Mouse (Mus musculus) layer of hippocampus, adult 11-12 months (tissue): ENCODE results near the gene Lamc2.
"Not testable (repeated sequence)": the region's sequence is repeated elsewhere in the genome, so short reads cannot be mapped to it uniquely, and the experiment has no call there.

Experiments used
- DNase-seq: peaks from one replicate; pipeline ENCODE4 v3.0.0; 2022; ENCODE audit warnings: low spot score

Gene Lamc2

DNA sequence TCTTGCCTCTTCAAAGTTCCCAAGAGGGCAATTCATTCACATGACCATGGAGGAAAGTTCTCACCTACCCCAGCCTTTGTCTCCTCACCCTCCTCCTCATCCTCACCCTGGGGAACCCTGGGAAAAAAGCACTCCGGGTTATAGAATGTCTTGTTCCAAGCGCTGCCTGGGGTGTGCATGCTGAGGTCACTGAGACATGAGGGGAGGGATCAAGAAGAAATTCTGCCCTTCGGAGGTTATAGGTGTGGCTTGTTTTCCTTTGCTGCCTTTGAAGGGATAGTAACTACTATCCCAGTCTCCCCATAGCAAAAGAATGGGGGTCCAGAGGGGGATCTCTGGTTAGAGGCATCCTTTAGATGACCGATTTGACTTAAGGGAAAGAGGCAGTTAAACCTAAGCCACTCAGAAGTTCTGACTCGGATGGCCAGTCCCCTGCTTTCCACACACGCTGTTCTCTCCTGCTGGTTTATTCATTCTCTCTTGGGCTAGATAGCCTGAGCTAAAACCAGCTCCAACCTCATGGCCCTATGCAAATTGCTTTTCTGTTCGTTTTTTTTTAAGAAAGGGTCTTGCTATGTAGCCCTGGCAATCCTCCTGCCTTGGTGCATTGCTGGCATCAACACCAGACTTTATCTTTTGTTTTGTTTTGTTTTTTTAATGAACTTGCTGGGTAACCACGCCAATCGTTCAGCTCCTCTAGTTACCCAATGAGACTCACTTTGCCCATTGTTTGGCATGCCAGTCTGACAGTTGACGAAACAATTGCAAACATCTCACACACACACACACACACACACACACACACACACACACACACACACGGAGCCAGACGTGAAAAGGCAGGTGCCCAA lies 91.8 kb downstream of the Lamc2 start:
- no peak for DNase-seq

DNA sequence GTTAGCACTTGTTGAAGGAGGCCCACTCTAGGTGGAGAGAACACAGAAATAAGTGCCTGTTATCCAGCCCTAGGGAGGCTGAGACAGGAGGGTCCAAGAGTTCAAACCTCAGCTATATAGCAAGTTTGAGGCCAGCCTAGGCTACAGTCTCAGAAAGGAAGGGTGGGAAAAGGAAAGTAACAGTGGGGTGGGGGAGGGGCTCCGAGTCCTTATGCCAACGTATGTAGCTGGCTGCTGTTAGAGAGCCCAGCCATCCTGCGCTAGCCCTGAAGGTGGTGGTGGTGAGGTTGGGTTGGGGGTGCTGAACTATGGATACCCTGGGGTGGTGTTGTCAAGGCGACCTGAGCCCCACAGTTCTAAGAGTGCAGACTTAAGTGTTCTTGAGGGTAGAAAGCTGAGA lies 92.7 kb downstream of the Lamc2 start:
- DNase-seq = no peak

DNA sequence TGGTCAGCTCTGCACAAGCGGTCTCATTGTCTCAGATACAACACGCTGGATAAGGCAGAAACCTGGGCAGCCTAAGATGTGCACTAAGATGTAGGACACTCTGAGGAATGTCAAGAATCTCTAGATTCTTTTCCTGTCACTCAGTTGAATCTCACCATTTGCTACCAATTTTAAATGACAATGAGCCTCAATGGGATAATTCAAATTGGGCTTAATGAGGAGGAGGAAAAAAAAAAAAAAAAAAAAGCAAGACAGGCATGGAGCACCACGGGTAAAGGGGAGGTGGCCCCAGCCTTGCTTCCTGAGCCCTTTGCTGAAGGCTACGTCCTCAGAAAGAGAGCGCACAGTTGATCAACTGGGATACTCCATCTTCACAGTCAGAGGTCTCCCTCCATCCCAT lies 93.1 kb downstream of the Lamc2 start:
- DNase-seq = no peak

DNA sequence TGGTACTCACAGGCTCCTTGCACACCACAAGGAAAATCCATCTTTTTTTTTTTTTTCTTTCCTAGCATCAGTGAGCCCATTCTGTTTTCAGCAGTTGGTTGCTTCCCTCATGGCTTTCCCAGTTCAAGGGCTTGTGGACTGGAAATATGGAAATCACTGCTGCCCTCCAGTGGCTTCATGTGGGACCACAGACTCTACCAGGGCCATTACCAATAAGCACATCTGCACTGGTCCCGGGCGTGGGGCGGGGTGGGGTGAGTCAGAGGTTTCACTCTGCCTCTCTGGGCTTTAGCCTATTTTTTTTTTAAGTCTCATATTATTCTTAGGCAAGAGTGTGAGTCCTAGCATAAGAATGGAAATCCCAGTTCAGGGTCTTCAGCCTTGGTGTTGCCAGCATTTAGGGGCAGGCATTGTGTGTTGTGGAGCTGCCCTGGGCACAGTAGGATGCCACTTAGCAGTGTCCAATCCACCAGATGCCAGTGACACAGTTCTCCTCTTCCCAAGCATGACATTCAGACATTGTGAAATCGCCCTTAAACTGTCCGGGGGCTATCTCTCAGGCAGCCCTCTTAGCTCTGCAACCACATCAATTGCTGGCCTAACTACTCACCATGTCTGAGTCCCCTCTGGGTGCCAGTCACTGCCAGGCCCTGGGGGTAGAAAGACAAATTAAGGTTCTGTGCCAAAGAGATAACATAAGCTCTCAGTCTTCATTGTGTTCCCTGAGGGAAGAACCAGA lies 93.8 kb downstream of the Lamc2 start:
- DNase-seq = peak; percentile 81

DNA sequence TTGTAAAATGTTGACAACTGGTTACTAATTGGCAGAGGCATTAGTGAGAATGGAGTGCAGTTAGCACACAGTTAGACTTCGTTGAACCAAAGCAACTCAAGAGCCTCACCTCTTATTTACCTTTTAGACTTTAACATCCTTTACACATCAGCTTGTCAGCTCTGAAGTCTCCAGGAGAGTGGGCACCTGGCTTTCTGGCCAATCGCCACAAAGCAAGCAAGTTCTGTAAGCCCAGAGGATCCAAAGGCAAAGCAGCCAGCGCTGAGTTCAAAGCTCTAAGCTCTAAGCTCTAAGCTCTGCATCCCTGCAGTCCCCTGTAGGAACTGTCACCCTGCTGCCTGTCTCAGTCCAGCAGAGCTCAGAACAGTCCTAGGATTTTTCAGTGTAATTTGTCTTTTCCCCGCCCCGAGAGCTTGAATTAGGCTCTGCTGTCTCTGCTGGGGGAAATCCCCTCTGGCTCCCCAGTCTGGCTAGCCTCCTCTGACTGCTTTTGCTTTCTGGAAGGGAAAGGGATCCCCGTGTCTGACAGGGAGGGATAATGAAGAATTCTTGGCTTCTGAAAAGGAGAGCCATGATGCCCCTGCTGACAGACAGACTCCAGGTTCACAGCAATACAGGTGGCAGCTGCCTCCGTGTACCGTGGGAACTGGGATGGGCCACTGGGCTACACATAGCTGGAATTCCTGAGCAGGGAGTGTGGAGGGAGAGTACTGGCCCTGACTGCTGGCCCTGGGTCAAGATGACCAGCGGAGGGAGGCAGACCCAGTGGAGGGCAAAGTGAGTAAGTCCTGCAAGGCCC lies 94.6 kb downstream of the Lamc2 start:
- no peak for DNase-seq

DNA sequence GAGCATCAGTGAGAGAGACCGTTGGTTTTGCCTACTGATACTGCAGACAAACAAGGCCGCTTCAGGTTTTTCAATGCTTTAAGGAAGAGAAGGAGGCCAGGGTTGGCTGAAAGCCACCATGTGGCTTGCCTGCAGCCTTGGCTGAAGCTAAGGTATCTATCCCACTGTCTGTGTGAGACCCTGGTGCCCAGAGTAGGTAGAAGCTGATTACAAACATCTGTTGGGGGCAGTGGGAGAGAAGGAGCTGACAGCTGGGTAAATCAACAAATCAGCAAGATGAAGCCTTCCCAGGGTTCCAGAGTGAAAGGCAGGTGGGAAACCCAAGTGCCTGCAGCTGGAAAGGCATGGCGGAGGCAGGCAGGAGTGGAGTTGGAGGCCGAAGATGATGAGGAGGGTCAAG lies 95.4 kb downstream of the Lamc2 start:
- DNase-seq = no peak

DNA sequence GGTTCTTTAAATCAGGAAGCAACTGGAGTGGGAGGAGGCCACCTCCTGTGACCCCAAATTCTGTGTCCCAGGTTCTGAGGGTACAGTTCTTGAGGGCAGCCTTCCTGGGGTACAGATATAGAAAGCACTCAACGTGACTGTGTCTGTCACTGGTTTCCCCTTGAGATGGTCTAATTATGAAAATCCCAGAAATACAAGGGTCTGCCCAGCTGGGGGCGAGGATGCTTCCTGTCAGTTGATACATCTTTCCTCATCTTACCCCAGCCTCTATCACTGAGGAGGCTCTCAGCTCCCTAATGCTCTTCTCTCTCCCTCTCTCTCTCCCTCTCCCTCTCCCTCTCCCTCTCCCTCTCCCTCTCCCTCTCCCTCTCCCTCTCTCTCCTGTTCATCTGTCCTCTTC lies 96.2 kb downstream of the Lamc2 start:
- DNase-seq = no peak

DNA sequence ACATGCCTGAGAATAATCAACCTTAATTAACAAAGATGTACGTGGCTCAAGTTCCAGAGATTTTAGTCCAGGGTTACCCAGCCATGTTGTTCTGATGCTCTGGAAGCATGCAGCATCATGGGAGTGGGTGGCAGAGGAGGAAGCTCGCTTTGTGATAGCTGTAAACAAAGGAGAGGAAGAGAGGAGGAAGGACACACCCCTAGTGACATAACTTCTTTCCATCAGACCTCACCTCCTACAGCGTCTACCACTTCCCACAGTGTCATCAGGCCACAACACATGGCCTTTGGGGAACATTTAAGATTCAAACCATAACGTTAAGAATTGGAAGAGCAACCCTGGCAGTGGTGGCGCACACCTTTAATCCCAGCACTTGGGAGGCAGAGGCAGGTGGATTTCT lies 98.5 kb downstream of the Lamc2 start:
- DNase-seq = no peak

DNA sequence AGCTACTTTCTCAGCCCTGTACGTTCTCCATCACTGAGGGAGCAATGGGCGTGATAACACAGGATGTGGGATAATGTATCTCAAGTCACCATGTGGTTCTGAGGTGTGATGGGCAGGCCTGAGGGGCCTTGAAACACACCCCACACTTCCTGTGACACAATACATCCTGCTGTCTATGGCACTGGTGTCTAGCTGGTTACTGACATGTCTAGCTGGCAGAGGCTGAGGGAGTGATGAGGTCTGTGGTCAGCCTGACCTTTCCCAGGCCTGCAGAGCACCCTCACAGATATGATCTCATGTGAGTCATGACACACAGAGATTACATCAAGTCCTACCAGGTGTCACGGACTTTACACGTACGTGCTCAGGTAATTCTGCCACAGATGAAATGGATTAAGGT lies 101.0 kb downstream of the Lamc2 start:
- no peak for DNase-seq

DNA sequence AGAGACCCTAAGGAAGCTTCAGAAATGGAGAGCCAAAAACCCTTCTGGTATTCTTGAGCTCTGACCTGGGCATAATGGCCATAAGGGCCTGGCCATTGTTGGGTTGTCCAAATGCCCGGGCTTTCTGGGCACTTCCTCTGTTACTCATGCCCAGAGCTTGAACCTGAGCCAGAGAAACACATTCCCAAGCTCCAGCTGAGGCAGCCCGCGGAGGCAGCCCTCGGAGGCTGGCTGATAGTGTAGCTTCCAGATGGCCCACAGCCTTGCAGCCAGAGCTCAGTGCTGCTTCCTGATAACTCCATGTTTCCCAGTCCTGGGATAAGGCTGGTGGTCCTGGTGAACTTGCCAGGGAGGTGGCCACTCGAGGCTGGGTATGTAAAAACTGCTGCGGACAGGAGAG lies 102.1 kb downstream of the Lamc2 start:
- DNase-seq = peak; percentile 57

DNA sequence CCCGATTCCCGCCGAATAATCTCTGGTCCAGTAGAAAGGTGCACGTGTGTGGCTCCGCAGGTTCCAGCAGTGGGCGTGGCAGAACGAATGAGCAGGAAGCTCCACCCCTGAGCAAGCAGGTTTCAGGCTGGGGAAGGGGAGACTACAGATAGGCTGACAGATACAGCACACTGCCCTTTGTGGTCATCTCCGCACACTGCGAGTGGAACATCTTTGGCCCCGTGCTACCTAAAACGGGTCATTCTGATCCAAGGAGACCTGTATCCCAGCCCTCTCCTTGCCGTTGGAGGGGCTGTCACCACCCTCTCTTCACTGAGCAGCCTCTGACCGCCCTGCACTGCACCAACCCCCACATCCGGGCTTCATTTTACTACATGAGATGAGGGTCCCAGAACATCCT lies 103.0 kb downstream of the Lamc2 start:
- DNase-seq = not testable (repeated sequence)

DNA sequence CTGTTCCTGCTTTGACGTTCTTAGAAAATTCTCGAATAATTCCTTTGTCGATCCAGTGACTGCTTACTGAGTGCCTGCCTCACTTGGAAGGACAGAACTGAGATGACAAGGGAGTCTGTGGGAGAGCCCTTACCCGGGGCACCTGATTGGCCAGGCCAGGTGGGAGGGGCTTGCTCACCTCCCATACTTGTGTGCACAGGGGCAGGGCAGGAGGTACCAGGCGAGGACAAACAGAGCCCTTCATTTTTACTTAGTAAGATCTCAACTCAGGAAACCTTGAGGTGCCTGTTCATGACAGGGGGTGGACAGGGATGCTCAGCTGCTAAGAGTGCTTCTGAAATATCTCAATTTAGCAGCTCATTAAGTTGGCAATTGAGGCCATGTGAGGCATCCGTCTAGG lies 110.3 kb downstream of the Lamc2 start:
- DNase-seq = no peak

DNA sequence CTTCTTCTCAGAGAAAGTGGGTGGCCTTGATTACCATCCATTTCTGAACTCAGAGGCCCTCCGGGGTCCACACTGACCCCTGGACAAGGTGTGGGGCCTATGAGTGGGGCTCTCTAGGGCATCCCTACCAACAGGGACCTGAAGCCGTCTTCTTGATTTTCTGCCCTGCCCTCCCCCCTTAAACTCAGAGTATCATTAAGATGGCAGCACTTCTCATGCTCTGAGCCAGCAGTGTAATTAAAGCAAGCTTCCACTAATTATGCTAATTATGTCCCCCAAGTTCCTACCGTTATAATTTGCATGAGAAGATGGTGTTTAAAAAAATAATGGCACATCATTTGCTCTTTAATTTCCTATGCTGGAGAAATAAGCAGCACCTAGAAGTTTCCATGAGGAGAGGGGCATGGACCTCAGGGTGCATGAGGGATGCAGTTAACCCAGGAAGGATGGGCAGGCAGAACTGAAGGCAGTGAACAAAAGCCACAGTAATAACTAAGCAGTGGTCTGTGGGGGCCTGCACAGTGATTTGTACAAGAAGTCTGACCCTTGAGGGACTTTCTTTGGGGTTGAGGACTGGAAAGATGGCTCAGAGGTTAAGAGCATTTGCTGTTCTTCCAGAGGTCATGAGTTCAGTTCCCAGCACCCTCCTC lies 111.0 kb downstream of the Lamc2 start:
- no peak for DNase-seq

DNA sequence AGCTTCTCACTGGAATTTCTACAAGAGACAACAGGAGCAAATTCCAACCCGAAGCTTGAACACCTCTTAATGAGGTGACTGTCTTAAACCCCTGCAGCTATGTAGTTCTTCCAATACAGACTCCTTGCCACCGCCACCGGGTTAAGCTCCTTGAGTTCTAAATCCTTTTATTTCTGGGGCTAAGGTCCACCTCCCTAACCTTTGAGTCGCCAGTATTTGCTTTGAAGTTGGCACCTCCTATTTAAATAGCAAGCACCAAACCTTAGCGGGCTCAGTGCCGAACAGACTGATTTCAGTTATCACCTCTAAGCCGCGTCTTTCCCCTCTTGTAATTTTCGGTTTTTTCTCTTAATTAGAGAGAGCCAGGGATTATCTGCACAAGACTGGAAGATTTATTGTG lies 112.8 kb downstream of the Lamc2 start:
- no peak for DNase-seq
